Mouse (Mus musculus): Measurements from ENCODE around the gene Pus10.
"Not testable (repeated sequence)": the region's sequence is repeated elsewhere in the genome, so short reads cannot be mapped to it uniquely, and the experiment has no call there.

Gene Pus10

DNA sequence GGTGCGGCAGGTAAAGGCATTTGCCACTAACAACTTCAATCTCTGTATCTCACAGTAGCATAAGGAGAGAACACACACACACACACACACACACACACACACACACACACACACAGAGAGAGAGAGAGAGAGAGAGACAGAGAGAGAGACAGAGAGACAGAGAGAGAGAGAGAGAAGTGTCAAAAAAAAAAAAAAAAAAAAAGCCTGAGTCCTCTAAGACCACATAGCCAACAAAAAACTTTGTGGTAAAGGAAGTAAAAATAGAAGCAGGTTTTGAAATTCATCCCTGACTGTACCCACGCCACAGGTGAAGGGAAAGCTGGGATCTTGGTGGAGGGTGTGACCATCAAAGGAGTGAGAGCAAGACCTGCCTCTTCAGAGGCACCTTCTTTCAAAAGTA is 92.7 kb downstream of the Pus10 start:
- DNase-seq (ENCODE audit: low read depth, low spot score): no peak

- DNase-seq (ENCODE audit: low read depth, low spot score): no peak
These were observed 97.2 kb downstream of the Pus10 start for GRCm38 (mm10) chr11:23762635-23763034.

DNA sequence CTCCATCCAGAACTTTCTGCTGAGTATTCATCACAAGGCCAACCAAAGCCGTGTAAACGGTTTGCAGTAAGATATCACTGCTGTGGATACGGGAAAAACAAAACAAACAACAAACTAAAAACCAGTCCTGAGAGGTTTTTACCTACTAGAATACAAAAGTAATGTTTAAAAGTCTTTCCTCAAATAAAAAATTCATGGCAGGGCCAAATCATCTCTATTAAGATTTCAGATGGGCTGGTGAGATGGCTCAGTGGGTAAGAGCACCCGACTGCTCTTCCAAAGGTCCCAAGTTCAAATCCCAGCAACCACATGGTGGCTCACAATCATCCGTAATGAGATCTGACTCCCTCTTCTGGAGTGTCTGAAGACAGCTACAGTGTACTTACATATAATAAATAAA is 101.9 kb downstream of the Pus10 start:
- DNase-seq (ENCODE audit: low read depth, low spot score): not testable (repeated sequence)

- no peak for DNase-seq (ENCODE audit: low read depth, low spot score)
These were observed 102.5 kb downstream of the Pus10 start for GRCm38 (mm10) chr11:23767928-23768327.

GRCm38 (mm10) chr11:23769033-23769432 is 103.6 kb downstream of the Pus10 start:
- DNase-seq (ENCODE audit: low read depth, low spot score): no peak

DNA sequence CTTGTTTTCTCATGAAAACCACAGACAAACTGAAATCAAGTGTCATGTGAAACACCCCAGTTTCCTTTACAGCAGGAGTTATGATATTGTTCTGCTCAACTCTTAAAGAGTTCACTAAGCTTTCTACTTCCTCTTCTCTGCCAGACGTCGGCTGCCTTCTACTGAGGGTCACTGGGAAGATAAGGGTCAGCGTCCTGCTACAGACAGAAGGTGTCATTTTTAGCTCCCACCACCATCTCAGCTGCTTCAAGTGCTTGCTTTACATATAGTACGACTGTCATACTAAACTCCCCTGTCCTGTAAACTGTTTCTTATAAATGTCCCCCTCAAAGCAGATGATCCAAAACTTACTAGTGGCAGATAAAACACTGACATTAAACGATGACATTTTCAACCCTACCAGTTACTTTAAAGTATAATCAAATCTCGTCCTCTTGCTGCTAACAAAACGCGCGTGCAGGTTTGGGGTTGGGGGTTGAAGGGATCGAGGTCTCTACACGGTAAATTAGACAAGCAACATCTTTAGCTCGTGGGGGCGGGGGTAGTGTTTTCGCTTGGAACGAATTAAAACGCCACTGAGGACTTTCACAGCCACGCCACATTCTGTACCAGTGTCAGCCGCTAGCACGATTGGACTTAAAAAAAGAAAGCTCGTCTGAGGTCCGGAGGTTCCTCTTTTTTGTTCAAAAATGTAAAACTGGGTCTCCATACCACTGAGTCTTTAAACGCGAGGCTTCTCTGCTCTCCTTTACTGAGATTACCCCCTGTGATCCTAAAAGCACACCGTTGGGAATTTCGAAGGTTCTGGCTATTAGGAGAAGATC is 104.4 kb downstream of the Pus10 start:
- DNase-seq (ENCODE audit: low read depth, low spot score): peak; percentile 9

DNA sequence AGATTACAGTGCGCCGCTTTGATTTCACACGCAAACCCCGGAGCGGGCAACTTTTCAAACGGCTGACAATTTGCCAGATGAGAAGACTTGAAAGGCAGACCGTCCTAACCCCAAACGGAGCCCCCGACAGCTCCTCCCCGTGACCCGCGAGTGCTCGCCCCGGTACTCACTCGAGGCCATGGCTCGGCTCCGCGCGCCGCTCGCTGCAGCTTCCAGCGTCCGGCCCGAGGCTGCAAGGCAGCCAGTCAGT is 105.0 kb downstream of the Pus10 start:
- DNase-seq (ENCODE audit: low read depth, low spot score): no peak

GRCm38 (mm10) chr11:23770760-23771506 is 105.5 kb downstream of the Pus10 start, which contains the start of gene Rel:
TSS of gene Rel (minus strand) at chr11:23770970.
- peak; percentile 84 for DNase-seq (ENCODE audit: low read depth, low spot score)

DNA sequence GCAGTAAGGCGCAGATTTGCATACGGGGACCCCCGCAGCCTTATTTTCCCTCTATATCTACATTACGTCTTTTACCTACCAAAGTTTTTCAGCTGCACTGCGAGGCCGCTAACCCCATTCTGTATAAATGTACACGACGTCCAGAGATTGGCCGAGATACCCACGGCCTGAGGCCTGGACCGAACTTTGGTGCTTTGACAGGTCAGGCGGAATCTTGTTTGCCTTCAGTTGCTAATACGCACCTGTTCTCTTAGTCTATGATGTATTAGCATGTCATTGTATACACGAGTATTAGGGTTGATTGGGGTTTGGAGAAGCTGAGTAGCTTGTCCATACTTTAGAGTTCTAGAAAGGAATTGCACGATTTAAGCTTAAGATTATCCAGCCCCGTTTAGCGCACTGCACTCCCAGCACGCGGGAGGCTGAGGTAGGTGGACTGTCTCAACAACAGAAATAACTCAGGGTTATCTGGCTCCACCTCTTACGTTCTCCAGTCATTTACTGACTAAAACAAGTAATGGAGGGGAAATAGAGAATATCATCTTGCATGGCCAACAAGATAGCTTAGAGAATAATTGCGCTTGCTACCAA is 106.1 kb downstream of the Pus10 start:
- peak; percentile 9 for DNase-seq (ENCODE audit: low read depth, low spot score)

GRCm38 (mm10) chr11:23772471-23772870 is 107.0 kb downstream of the Pus10 start:
- no peak for DNase-seq (ENCODE audit: low read depth, low spot score)

DNA sequence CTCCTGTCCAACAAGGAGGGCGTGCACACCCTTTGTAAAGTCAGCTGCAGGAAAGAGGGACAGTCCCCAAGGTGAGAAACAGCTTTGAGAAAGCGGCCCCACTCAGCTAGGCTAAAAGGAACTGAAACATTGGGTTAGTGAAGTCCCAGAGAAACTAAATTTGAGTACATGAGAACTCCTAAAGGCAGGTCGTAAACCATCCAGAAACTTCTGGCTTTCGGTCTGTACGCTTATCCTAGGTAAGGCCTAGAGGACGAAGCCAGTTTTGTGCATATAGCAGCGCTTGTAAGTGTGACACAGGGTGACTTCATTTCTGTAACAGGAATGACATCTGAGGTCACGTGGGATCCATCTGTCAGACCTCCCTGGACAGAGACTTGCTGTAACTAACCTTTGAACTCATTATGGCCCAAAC is 113.3 kb downstream of the Pus10 start:
- no peak for DNase-seq (ENCODE audit: low read depth, low spot score)

GRCm38 (mm10) chr11:23782038-23782437 is 116.6 kb downstream of the Pus10 start:
- no peak for DNase-seq (ENCODE audit: low read depth, low spot score)

All from retina, postnatal 7 days (tissue).